Mouse (Mus musculus): ENCODE results near the gene Coa5.

Gene Coa5

DNA sequence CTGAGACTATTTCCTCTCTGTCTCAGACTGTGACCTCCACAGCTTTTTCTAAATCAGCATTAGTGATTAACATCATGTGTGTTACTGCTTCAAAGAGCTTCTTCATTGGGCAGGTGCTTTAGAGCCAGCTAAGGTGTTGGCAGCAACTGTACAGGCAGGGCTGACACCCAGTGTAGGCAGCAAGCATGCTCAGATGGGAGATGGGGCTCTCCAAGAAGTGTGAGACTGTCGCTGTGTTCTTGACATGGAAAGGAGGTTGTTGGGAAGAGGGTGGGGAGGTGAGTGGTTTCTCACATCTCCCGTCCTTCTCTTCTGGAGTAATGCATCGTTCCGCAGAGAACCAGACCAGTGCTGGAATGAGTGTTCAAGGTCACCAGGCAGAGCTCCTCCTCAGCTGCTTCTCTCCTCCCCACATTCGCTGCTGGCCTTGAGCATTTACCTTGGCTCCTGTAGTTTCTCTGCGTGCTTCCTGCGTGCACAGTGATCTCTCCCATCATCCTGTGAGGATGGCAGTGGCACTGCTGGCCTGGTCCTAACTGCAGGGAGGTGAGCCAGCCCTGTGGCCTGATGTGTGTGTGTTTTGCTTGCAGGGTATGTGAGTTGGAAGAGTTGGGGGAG, 61.0 kb downstream of the Coa5 start:
- no peak for DNase-seq (ENCODE audit: extremely low spot score, low spot score)

DNA sequence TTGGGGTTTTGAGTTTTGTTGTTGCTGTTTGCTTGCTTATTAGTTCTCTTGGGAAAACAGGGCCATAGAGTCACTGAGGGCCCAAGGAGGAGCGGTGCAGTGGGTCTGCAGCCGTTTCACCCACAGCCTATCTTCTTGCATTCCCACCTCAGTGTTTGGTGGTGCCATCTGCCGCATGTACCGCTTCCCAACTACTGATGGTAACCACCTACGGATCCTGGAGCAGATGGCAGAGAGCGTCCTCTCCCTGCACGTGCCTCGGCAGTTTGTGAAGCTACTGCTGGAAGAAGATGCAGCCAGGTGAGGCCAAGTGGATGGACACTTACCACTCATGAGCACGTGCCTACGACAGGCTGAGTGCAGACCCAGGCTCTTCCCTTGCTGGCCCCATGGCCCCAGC, 61.8 kb downstream of the Coa5 start:
- no peak for DNase-seq (ENCODE audit: extremely low spot score, low spot score)
